In genomic region chr12:86897769-86898273, GRCm38 (mm10) we compare ENCODE assay signal across 8 mouse cellular contexts. TPM values are rescaled to one million over a fixed set of nuclear protein-coding genes. Genes with fewer than 3 reads are reported as not detected.
DNase-seq lines count a peak whose midpoint lies in the region; ATAC-seq and TF ChIP-seq lines count a peak whose summit lies in the region.

No protein-coding gene starts in this region.

- H3K9me3 ChIP-seq in hindbrain, embryonic 10.5 days: no peaks in the 10 kb centered on the region
- H3K9me3 ChIP-seq in midbrain, embryonic 14.5 days (ENCODE audit: control insufficient read depth, low read length): no peaks in the 10 kb centered on the region

- H3K9ac ChIP-seq in midbrain, embryonic 14.5 days (replicated peaks; ENCODE audit: low read length): peak overlapping the region; percentile 58

- H3K4me1 ChIP-seq in cortical plate, adult 2 months (ENCODE audit: control insufficient read depth, insufficient read depth, low read length): peaks cover 15% of the 10 kb centered on the region
- H3K4me1 ChIP-seq in hindbrain, embryonic 10.5 days (replicated peaks): peaks cover 76% of the 10 kb centered on the region
- H3K4me1 ChIP-seq in midbrain, embryonic 14.5 days (ENCODE audit: control insufficient read depth, insufficient read depth, low read length): peaks cover 59% of the 10 kb centered on the region

- no peak for TF ChIP-seq CTCF in layer of hippocampus, adult 2 months (conservative IDR thresholded peaks at IDR 0.05)
- no peak for TF ChIP-seq CTCF in cortical plate, adult 2 months (IDR thresholded peaks at IDR 0.05; ENCODE audit: extremely low read depth, insufficient read depth, low read length)

- no peaks in the 10 kb centered on the region for H3K36me3 ChIP-seq in hindbrain, embryonic 10.5 days
- no peaks in the 10 kb centered on the region for H3K36me3 ChIP-seq in midbrain, embryonic 14.5 days (ENCODE audit: control insufficient read depth, insufficient read depth, low read length)

- no peak for TF ChIP-seq POLR2A in cortical plate, adult 2 months (IDR thresholded peaks at IDR 0.05; ENCODE audit: extremely low read depth, insufficient read depth, low read length)

- no peak for ATAC-seq in midbrain, embryonic 14.5 days (ENCODE audit: low FRiP score, low TSS enrichment)
- no peak for ATAC-seq in frontal cortex, adult (ENCODE audit: low TSS enrichment)

- H3K27ac ChIP-seq in layer of hippocampus, adult 2 months: peak overlapping the region; percentile 99
- H3K27ac ChIP-seq in cortical plate, adult 2 months (ENCODE audit: insufficient read depth, low read length): peak overlapping the region; percentile 98
- H3K27ac ChIP-seq in hindbrain, embryonic 10.5 days: peak overlapping the region; percentile 94
- H3K27ac ChIP-seq in midbrain, embryonic 14.5 days (replicated peaks; ENCODE audit: low read depth, low read length): peak overlapping the region; percentile 99

- H3K4me3 ChIP-seq in layer of hippocampus, adult 2 months: no peak overlapping the region
- no peak overlapping the region for H3K4me3 ChIP-seq in cortical plate, adult 2 months (ENCODE audit: insufficient read depth, low read length)
- H3K4me3 ChIP-seq in hindbrain, embryonic 10.5 days: no peak overlapping the region
- no peak overlapping the region for H3K4me3 ChIP-seq in midbrain, embryonic 14.5 days (replicated peaks; ENCODE audit: low read depth, low read length)

- no peaks in the 10 kb centered on the region for H3K27me3 ChIP-seq in hindbrain, embryonic 10.5 days (ENCODE audit: insufficient read depth, poor library complexity, severe bottlenecking)
- H3K27me3 ChIP-seq in midbrain, embryonic 14.5 days (ENCODE audit: control insufficient read depth, insufficient read depth, low read length): no peaks in the 10 kb centered on the region

- 50% methylated on average over 7 of the region's 7 CpGs for WGBS in hindbrain, embryonic 10.5 days
- WGBS in midbrain, embryonic 14.5 days: 17% methylated on average over 7 of the region's 7 CpGs

- no peak for DNase-seq in layer of hippocampus, adult 2 months (ENCODE audit: low spot score in 2 of 2)
- no peak for DNase-seq in layer of hippocampus, adult 8-10 months (ENCODE audit: low spot score in 2 of 2)
- DNase-seq in hindbrain, embryonic 10.5 days (ENCODE audit: low spot score): no peak
- DNase-seq in midbrain, embryonic 14.5 days: no peak
- no peak for DNase-seq in embryo, embryonic 10 days (ENCODE audit: low spot score)
- no peak for DNase-seq in ovary, postnatal 14 days (ENCODE audit: low spot score)

- H3K4me2 ChIP-seq in midbrain, embryonic 14.5 days (ENCODE audit: low read length): peak overlapping the region; percentile 69

RNA-seq across cellular contexts. Expression of gene Irf2bpl, which starts 13.2 kb away (rescaled TPM):
- total RNA-seq in layer of hippocampus, adult 2 months (2021): 10 to 100 TPM; 69.8 to 70.2 TPM
- 10 to 100 TPM; 61.7 to 72.0 (median 66.8) TPM for total RNA-seq in layer of hippocampus, adult 8-10 months (2022)
- 35.7 and 37.1 TPM in 2 replicates for polyA plus RNA-seq in cortical plate, adult 2 months (2012; rRNA removed)
- polyA plus RNA-seq in hindbrain, embryonic 10.5 days (2016; fragmentation: Nextera tagmentation; extraction: Ambion mirVana): 20.3 and 34.2 TPM in 2 replicates
- polyA plus RNA-seq in midbrain, embryonic 14.5 days (2014; fragmentation: Nextera tagmentation; extraction: Ambion mirVana): 71.6 and 80.2 TPM in 2 replicates

RNA-seq across cellular contexts. Expression of gene Cipc, which starts 49.0 kb away (rescaled TPM):
- 10 to 100 TPM; 73.4 to 83.6 TPM for total RNA-seq in layer of hippocampus, adult 2 months (2021)
- 10 to 100 TPM; 70.7 to 89.0 (median 86.1) TPM for total RNA-seq in layer of hippocampus, adult 8-10 months (2022)
- polyA plus RNA-seq in cortical plate, adult 2 months (2012; rRNA removed): 83.7 and 84.4 TPM in 2 replicates
- 33.9 and 35.2 TPM in 2 replicates for polyA plus RNA-seq in hindbrain, embryonic 10.5 days (2016; fragmentation: Nextera tagmentation; extraction: Ambion mirVana)
- 42.5 and 61.0 TPM in 2 replicates for polyA plus RNA-seq in midbrain, embryonic 14.5 days (2014; fragmentation: Nextera tagmentation; extraction: Ambion mirVana)
